In the genomic region with DNA sequence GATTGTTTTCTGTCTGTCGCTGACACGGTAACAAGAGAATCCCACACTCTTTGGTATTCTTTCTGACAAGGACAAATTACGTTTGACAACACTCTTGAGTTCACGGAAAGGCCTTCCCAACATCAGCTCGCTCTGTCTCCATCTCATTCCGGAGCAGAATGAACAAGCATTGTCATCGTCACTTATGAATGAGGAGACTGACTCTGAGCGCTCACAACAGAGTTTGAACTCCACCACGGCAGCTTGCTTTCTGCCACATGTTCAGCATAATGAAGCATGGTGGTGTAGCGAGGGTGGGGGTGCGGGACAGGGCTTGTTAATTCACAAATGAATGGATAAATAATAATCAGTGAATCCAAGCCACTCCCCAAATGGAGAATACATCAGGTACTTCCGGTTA, we compare ENCODE assay signal across 17 mouse cellular contexts.
"Had no signal": no experiment of that assay in that cellular context is flagged by ENCODE, and none has a peak within 500 bp of the region (broad histone marks: within the 10 kb centered on the region; RNA-seq: fewer than 3 reads in every experiment).

No protein-coding gene starts in this region.

- H3K36me3 ChIP-seq: liver, embryonic 13.5 days; midbrain, embryonic 15.5 days; neural tube, embryonic 12.5 days; neural tube, embryonic 15.5 days had no signal

- DNase-seq: kidney, postnatal 25 days; layer of hippocampus, postnatal 36 days; liver, embryonic 13.5 days; lung, adult 2 months; lung, postnatal 14 days; lung, postnatal 4 days; right cerebral cortex, adult 18-20 months; right cerebral cortex, postnatal 14 days; right cerebral cortex, postnatal 4 days; thymus, postnatal 25 days had no signal

- H3K4me3 ChIP-seq: left cerebral cortex, adult 2 months; liver, embryonic 13.5 days; midbrain, embryonic 15.5 days; neural tube, embryonic 12.5 days; neural tube, embryonic 15.5 days had no signal

- H3K4me1 ChIP-seq: neural tube, embryonic 12.5 days had no signal

- ATAC-seq: midbrain, embryonic 15.5 days had no signal

- H3K4me2 ChIP-seq: liver, embryonic 13.5 days; midbrain, embryonic 11.5 days; midbrain, embryonic 15.5 days; neural tube, embryonic 12.5 days; neural tube, embryonic 15.5 days had no signal

- H3K9ac ChIP-seq: liver, embryonic 13.5 days; midbrain, embryonic 15.5 days; neural tube, embryonic 12.5 days; neural tube, embryonic 15.5 days had no signal

- H3K9me3 ChIP-seq: liver, embryonic 13.5 days; midbrain, embryonic 15.5 days; neural tube, embryonic 12.5 days; neural tube, embryonic 15.5 days had no signal

- H3K27me3 ChIP-seq: liver, embryonic 13.5 days; midbrain, embryonic 15.5 days; neural tube, embryonic 12.5 days; neural tube, embryonic 15.5 days had no signal

- H3K27ac ChIP-seq: kidney, postnatal 0 days; left cerebral cortex, adult 2 months; liver, embryonic 13.5 days; midbrain, embryonic 15.5 days; neural tube, embryonic 12.5 days; neural tube, embryonic 15.5 days; stomach, postnatal 0 days had no signal
